Mouse (Mus musculus): ENCODE data around the gene Pithd1. TPM values are rescaled to one million over a fixed set of nuclear protein-coding genes. Genes with fewer than 3 reads are reported as not detected.

The Pithd1 gene
- polyA plus RNA-seq, 1 experiment = 62.6 TPM

DNA sequence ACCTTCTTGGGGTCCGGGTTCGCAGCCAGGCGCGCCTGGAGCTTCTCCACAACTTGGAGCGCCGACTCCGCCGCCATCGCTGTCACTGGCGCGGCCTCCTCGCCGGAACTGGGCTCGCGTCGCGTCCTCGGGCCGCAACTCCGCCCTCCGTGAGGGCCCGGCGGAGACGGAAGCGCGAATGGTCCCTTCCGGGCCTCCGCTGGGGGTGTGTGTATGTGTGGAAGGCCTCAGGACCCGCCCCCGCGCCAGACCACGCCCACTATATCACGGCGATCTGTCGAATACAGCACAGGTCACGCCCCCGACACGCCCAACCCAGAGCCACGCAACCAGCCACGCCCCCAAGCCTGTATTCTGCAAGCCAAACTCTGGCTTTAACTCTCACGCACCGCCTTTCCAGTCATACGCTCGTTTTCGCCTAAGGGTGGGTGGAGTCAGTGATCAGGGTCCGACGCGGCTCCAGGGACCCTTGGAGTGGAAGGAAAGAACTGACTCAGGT lies 34.5 kb upstream of the Pithd1 start, which contains the start of gene Eloa:
Gene Eloa (minus strand): TSS at position 215 of the 499 bp plus-strand sequence.
- Histone ChIP-seq H3K36me3 (replicated peaks; ENCODE audit: low read length) (peaks cover 15% of the 10 kb centered on the region), H3K9me3 (no peaks in the 10 kb centered on the region), H3K4me3 (replicated peaks) (peak within 1 kb of the TSS; percentile 96), H3K4me1 (peaks cover 41% of the 10 kb centered on the region), H3K27me3 (replicated peaks) (no peaks in the 10 kb centered on the region)
- TF ChIP-seq FLI1 (IDR thresholded peaks at IDR 0.05; ENCODE audit: low read length) (0 out of 2 replicates have a peak, but pooled peaks have one; percentile 22), GATA1 (IDR thresholded peaks at IDR 0.05; ENCODE audit: borderline replicate concordance, low read length) (peak; percentile 78; the same call in 2 of the 3 replicates)

DNA sequence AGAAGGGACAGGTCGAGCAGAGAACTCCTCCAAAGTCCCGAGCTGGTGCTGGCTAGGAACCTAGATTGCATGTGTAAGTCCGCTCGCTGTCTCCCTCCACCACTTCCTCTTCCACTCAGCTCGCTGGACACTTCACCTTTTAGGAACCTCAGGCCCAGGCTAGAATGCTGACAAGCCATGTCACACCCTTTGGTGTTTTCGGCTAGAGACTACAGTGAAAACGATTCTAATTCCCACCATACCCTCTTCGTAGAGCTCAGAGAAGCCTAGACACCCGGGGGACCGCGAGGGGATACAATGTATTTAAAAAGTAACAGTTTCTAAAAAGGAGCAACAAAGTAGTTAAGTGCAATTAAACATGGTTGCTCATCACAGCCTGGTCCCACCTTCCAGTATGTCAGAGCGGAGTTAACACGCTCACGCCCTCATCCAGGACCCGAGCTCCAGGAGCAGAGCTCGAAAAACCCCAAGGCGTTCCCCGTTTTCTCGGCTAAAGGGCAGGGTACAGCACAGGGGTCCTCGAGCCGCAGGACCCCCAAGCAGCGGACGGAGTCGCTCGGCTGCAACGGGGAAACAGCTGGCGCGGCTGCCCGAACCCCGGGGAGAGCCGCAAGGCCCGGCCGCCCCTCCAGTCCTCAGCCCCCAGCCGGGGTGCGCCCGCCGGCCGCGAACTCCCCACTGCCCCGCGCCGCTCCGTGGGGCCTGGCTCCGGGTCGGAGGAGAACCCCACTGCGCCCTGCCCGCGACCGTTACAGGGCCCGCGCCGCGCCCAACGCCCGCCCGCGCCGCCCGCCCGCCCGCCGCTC lies 33.9 kb upstream of the Pithd1 start:
- Histone ChIP-seq H3K36me3 (replicated peaks; ENCODE audit: low read length) (peaks cover 21% of the 10 kb centered on the region), H3K9me3 (no peaks in the 10 kb centered on the region), H3K4me1 (peaks cover 42% of the 10 kb centered on the region), H3K27me3 (replicated peaks) (no peaks in the 10 kb centered on the region), H3K4me3 (replicated peaks) (peak overlapping the region; percentile 96)
- no peak for TF ChIP-seq FLI1 (IDR thresholded peaks at IDR 0.05; ENCODE audit: low read length)
- no peak for TF ChIP-seq GATA1 (IDR thresholded peaks at IDR 0.05; ENCODE audit: borderline replicate concordance, low read length)

DNA sequence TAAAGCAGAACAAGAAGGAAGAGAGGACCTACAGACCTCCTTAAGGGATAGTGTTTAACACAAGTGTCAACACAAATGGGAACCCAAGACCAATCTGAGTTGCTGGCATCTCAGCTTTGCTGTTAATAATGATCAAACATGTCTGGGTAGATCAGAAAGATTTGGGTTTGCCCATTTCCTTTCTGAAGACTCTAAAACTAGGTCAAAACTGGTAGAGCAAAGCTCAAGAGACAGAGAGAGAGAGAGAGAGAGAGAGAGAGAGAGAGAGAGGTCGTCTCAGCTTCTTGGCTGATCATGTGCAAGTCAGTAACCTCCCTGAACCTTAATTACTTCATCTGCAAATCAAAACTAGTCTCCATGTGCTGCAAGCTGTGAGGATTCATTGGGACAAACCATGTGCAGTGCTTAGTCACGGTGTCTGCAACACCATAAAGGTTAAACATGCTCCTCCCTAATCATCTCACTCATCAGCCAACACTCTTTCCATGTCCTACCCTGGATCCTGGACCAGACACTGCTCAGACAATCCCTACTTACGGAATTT lies 29.1 kb upstream of the Pithd1 start:
- no peaks in the 10 kb centered on the region for H3K27me3 ChIP-seq (replicated peaks)
- H3K4me1 ChIP-seq = peaks cover 45% of the 10 kb centered on the region
- TF ChIP-seq FLI1 (IDR thresholded peaks at IDR 0.05; ENCODE audit: low read length) = no peak
- TF ChIP-seq GATA1 (IDR thresholded peaks at IDR 0.05; ENCODE audit: borderline replicate concordance, low read length) = no peak
- H3K4me3 ChIP-seq (replicated peaks) = peak overlapping the region; percentile 69
- H3K36me3 ChIP-seq (replicated peaks; ENCODE audit: low read length) = peaks cover 64% of the 10 kb centered on the region
- H3K9me3 ChIP-seq = no peaks in the 10 kb centered on the region

DNA sequence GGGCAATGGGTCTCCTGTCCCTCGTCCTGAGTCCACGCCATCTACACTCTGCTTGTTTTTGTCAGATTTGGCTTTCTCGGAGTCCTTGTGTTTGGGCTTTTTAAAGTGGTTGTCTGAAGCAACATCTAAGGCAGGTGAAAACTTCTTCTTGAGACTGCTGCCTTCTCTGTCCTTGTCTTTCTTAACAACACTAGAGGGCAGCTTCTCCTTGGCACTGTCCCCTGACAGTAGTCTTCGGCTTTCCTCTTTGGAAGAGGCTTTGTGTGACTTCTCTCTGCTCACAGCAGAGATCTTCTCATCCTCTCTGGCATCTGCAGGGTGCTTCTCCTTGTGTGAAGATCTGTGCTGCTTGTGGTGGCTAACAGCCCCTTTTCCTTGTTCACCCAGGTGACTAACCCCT lies 23.5 kb upstream of the Pithd1 start:
- Histone ChIP-seq H3K27me3 (replicated peaks) (no peaks in the 10 kb centered on the region), H3K4me3 (replicated peaks) (no peak overlapping the region), H3K4me1 (peaks cover 37% of the 10 kb centered on the region), H3K9me3 (no peaks in the 10 kb centered on the region), H3K36me3 (replicated peaks; ENCODE audit: low read length) (peaks cover 93% of the 10 kb centered on the region)
- no peak for TF ChIP-seq GATA1 (IDR thresholded peaks at IDR 0.05; ENCODE audit: borderline replicate concordance, low read length)
- TF ChIP-seq FLI1 (IDR thresholded peaks at IDR 0.05; ENCODE audit: low read length) = no peak

DNA sequence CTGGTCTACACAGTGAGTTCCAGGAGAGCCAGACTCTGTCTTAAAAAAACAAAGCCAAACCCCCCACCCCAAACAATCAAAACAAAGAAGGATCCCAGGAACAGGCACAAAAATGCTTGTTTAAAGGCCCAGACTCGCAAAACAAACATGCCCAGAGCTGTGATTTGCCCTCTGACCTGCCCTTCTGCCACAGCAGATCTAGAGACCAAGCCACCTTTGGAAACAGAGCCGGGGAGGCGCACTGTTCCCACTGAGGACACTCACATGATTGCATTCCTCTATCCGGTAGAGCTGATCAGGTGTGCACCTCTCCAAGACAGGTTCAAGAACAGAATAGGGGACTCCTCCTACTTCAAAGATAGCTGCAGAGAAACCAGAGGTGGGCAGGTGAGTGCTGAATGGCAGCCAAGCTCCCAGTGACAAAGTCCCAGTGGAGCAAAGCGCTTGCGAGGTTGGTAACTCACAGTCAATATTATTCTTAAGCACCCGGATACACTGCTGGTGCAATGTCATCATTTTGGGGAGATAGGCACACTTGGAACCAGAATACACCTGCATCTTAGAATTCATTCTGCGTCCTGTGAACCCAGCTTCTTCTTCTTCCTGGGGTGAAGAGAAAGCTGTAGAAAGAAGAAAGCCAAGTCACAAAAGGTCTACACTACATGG lies 21.9 kb upstream of the Pithd1 start:
- no peaks in the 10 kb centered on the region for H3K9me3 ChIP-seq

DNA sequence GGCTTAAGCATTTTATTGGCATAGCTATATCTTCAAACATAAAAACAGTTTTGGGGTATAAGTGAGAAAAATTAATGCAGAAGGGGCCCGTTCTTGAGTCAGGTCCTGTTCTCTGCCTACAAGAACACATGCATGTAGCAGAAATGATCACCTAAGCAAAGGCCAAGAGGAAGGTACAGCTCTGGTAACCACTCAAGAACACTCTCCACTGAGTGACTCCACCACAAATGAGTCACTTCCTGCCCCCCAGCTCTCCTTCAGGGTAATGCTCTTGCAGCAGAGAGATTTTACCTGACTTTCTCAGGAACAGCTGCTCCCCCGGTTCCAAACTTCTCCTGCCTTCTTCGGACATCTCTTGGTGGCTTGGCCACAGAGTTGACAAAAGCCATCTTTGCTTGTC lies 19.8 kb upstream of the Pithd1 start:
- no peaks in the 10 kb centered on the region for H3K27me3 ChIP-seq (replicated peaks)
- H3K4me1 ChIP-seq = peaks cover 24% of the 10 kb centered on the region
- TF ChIP-seq FLI1 (IDR thresholded peaks at IDR 0.05; ENCODE audit: low read length) = no peak
- no peak for TF ChIP-seq GATA1 (IDR thresholded peaks at IDR 0.05; ENCODE audit: borderline replicate concordance, low read length)
- no peak overlapping the region for H3K4me3 ChIP-seq (replicated peaks)
- no peaks in the 10 kb centered on the region for H3K9me3 ChIP-seq
- peaks cover 94% of the 10 kb centered on the region for H3K36me3 ChIP-seq (replicated peaks; ENCODE audit: low read length)

More for the DNA sequence above, 21.9 kb upstream of the Pithd1 start:
- H3K27me3 ChIP-seq (replicated peaks) = no peaks in the 10 kb centered on the region
- H3K4me3 ChIP-seq (replicated peaks) = no peak overlapping the region
- peaks cover 27% of the 10 kb centered on the region for H3K4me1 ChIP-seq
- TF ChIP-seq FLI1 (IDR thresholded peaks at IDR 0.05; ENCODE audit: low read length) = no peak
- H3K36me3 ChIP-seq (replicated peaks; ENCODE audit: low read length) = peaks cover 93% of the 10 kb centered on the region

DNA sequence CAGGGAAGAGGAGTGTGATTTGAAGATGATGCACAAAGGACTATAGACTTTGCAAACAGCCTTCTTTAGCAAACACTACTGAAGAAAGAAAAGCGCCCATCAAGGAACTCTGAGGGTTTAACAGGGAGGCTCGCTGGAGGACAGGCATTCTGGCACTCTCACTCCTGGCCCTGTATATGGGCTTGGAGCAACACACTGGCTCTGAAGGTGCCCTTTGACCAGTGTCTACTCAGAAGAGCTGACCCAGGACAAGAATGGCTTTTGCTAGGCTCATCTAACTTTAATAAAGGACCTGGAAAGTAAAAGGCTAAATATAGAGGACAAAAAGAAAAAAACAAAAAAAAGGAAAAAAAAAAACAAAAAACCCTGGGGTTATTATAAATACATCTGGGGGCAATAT lies 17.9 kb upstream of the Pithd1 start:
- Histone ChIP-seq H3K36me3 (replicated peaks; ENCODE audit: low read length) (peaks cover 83% of the 10 kb centered on the region), H3K9me3 (no peaks in the 10 kb centered on the region), H3K4me1 (peaks cover 24% of the 10 kb centered on the region), H3K27me3 (replicated peaks) (no peaks in the 10 kb centered on the region), H3K4me3 (replicated peaks) (no peak overlapping the region)
- TF ChIP-seq GATA1 (IDR thresholded peaks at IDR 0.05; ENCODE audit: borderline replicate concordance, low read length) = no peak
- no peak for TF ChIP-seq FLI1 (IDR thresholded peaks at IDR 0.05; ENCODE audit: low read length)

DNA sequence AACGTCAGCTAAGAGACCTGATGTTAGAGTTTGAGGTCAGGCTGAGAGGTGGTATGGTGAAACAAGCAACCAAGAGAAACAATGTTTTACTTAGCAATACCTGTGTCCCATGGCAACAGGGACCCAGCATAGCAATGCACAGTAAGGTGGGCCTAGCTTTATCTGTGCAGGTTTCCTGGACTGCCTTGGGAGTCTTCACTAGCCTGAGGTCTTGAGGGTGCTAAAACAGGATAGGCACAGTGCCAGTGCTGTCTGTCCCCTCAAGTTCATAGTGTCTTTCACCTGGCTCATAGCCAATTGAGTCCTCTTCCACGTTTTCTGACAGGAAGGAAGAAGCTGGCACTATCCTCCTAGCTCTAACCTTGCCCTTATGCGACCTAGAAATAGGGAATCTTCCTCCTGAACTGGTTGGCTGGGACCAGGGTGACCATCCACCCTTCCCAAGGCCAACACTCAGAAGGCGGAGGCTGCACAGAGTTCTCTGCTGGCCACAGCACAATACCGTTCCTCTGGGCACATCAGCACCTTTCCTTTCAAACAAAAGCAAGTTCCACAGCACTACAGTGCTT lies 17.1 kb upstream of the Pithd1 start:
- no peak for TF ChIP-seq FLI1 (IDR thresholded peaks at IDR 0.05; ENCODE audit: low read length)
- TF ChIP-seq GATA1 (IDR thresholded peaks at IDR 0.05; ENCODE audit: borderline replicate concordance, low read length) = no peak
- H3K4me3 ChIP-seq (replicated peaks) = no peak overlapping the region
- peaks cover 24% of the 10 kb centered on the region for H3K4me1 ChIP-seq
- no peaks in the 10 kb centered on the region for H3K9me3 ChIP-seq
- H3K27me3 ChIP-seq (replicated peaks) = no peaks in the 10 kb centered on the region
- peaks cover 75% of the 10 kb centered on the region for H3K36me3 ChIP-seq (replicated peaks; ENCODE audit: low read length)

DNA sequence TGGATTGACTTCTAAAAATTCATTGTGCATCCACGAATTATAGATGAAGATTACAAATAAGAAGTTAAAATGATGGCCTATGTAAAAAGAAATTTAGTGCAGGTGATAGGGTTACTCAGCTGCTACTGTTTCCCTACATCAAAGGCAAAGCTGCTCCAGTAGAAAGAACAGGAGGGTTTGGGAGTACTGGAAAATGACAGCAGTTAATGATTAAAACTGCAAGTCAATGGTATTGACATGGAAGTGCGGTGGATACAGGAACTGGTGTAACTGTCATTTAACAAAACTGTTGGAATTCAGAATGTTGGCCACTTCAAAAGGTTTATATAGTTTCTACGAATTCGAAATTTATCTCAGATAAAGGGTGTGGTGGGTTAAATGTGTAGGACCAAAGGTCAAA lies 8.1 kb upstream of the Pithd1 start:
- Histone ChIP-seq H3K4me1 (peaks cover 8% of the 10 kb centered on the region; the same call in 1 of the 2 replicates), H3K27me3 (replicated peaks) (no peaks in the 10 kb centered on the region), H3K36me3 (replicated peaks; ENCODE audit: low read length) (peaks cover 8% of the 10 kb centered on the region), H3K4me3 (replicated peaks) (no peak overlapping the region), H3K9me3 (peaks cover 24% of the 10 kb centered on the region)
- TF ChIP-seq GATA1 (IDR thresholded peaks at IDR 0.05; ENCODE audit: borderline replicate concordance, low read length) (no peak), FLI1 (IDR thresholded peaks at IDR 0.05; ENCODE audit: low read length) (no peak)
